Mouse (Mus musculus): Measurements from ENCODE around the gene Olfr1216.
"Not testable (repeated sequence)": the region's sequence is repeated elsewhere in the genome, so short reads cannot be mapped to it uniquely, and the experiment has no call there.

Gene Olfr1216

DNA sequence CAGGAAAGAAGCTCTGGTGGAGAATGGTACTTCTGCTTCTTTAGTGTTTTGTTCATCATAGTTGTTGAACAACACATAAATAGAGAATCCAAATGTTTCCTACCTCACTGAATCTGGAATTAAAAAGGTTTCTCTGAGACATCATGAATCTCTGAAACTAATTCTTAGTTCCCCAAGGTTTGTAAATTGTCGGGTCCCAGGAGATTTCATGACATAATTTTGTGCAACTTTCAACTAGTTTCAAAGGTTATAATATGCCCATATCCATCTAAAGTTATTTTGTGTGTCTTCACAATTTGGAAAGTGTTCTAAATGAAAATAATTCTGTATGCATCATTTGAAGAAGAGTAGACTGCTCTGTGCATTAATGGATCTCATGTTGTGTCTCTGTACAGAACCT is at the start of gene Olfr1216:
Gene Olfr1216 (minus strand): TSS at position 101 of the 400 bp plus-strand sequence.
- DNase-seq: no peak

GRCm38 (mm10) chr2:89061087-89061486 is 42.9 kb upstream of the Olfr1216 start, which contains the start of gene Olfr1218:
Olfr1218 (minus strand) TSS chr2:89061187.
- no peak for DNase-seq

- no peak for DNase-seq
Measured at GRCm38 (mm10) chr2:89031965-89032364, 13.8 kb upstream of the Olfr1216 start, which contains the start of gene Olfr1217. Olfr1217 (minus strand) TSS chr2:89032065.

- DNase-seq: not testable (repeated sequence)
Measured at GRCm38 (mm10) chr2:89021436-89021835, 3.3 kb upstream of the Olfr1216 start.

DNA sequence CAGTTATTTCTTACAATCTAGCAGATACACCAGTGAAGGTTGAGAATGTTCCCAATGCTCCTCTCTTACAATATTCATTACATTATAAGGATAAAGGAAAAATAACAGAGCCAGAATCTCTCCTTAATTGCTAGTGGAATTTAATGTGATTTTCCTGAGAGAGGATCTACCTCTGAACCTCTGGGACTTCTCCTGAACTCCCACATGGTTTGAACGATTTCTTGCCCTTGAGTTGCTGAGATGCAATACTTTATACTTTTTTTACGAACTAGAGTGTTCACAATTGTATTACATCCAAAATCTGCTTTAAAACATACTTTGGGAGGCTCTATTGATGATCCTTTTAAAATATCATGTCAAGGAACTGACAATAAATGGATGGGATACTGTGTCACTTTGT is 11.3 kb downstream of the Olfr1216 start, which contains the start of gene Olfr1215:
Gene Olfr1215 (minus strand): TSS at position 101 of the 400 bp plus-strand sequence.
- DNase-seq: no peak

GRCm38 (mm10) chr2:88992553-88992952 is 25.6 kb downstream of the Olfr1216 start, which contains the start of gene Olfr1214:
Olfr1214 (minus strand) TSS chr2:88992653.
- no peak for DNase-seq

DNA sequence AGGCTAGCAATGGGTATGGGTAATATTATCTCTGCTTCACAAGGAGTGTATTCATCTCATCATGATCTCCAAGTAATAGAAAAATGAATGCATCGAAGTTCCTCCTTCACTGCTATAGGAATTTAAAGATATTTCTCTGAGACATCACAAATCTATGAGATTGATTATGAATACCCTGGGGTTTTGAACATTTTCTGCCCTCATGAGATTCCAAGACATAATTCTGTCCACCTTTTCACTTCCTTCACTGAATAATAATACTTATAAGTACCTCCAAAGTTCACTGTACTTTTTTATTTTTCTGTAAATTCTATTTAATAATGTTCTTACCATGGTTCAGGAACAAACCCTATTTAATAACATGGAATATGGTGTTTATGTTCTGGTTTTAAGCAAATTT is 38.0 kb downstream of the Olfr1216 start, which contains the start of gene Gm13762:
Gene Gm13762 (minus strand): TSS at position 101 of the 400 bp plus-strand sequence.
- DNase-seq: no peak

Measured in thymus, postnatal 25 days (tissue).